Mouse (Mus musculus): ENCODE results near the gene Tcea3. TPM values are rescaled to one million over a fixed set of nuclear protein-coding genes. Genes with fewer than 3 reads are reported as not detected.

Tcea3 gene
- total RNA-seq, 2 experiments from 2014 or later, result 0.55 to 0.89 TPM

DNA sequence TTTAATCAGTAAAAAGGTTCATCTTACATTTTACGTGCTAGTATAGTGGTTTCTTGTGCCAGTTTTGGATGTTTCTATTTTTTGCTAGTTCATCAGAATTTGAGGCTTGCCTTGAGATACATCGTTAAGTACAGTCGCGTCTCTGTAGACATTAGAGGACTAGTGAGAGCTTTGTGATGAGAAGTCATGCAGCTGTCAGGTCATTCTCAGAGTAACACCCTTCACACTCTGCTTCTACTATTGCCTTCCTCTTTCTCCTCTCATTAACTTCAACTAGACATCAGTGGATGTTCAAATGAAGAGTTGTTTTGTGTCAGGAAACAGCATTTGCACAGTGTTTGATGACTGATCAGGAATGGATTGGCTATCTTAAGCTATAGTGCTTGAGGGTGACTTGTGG, 65.1 kb downstream of the Tcea3 start:
- no peak for DNase-seq (ENCODE audit: low spot score in 2 of 2)

DNA sequence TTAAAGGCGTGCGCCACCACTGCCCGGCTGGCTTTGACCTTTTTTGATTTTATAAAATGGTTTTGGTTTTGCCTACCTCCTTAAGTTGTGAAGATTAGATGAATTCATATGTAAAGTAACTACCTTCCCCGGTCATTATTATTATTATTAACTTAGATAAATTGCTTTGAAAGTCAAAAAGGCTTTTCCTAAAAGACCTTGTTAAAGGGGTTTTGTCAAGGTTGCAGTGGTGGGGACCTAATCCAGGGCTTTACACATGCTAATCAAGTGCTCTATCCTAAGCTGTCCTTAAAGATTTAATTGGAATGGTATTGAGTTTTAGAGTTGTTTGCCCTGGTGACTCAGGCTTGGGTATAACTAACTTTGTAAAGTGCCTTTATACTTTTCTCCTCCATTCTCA, 70.1 kb downstream of the Tcea3 start:
- no peak for DNase-seq (ENCODE audit: low spot score in 2 of 2)

DNA sequence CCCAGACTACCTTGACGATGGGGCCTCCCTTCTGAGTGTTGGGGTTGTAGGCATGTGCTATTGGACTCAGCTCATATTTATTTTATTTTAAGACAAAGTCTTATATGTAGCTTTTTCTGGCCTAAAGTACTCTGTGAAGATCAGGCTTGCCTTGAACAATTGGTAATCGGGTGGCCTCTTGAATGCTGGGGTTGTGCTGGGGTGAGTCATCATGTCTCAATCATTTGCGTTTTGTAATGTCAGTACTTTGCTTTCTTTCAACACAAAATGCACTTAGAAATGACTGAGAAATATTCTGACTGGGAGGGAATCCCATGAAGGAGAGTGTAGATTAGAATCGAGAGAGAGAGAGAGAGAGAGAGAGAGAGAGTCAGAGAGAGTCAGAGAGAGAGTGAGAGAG, 72.5 kb downstream of the Tcea3 start:
- no peak for DNase-seq (ENCODE audit: low spot score in 2 of 2)

DNA sequence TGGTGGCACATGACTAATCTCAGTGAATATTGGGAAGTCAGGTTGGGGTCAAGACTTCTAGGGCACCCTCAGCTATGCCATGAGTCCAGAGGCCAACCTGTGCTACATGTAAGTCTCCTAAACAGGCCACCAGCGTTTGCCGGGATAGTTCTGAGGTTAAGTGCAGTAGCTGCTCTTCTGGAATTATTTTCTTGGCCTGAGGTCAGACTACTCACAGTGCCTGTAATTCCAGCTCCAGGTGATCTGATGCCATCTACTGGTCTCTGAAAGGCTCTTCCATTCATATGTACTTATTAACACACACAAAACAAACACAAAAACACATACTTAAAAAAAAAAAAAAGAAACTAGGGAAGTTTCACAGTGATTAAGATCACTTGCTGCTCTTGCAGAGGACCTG, 76.7 kb downstream of the Tcea3 start:
- no peak for DNase-seq (ENCODE audit: low spot score in 2 of 2)

Other genes starting within 250 kb of the Tcea3 start
- gene Eloa, start 226.0 kb upstream of the Tcea3 start, total RNA-seq (2021), result 10 to 100 TPM; 32.5 to 33.6 TPM
- 100 to 1,000 TPM; 322 to 405 TPM for gene Rpl11, start 194.3 kb upstream of the Tcea3 start, total RNA-seq (2021)
- 100 to 1,000 TPM in 1 of 2 experiments, 10 to 100 TPM in 1; 80.3 to 101 TPM for gene Id3, start 104.2 kb upstream of the Tcea3 start, total RNA-seq (2021)
- gene E2f2, start 75.3 kb upstream of the Tcea3 start, total RNA-seq (2021), result 1 to 10 TPM; 1.1 to 2.3 TPM
- 1 to 10 TPM; 5.1 to 5.6 TPM for gene Asap3, start 41.4 kb upstream of the Tcea3 start, total RNA-seq (2021)
- gene Zfp46, start 37.0 kb downstream of the Tcea3 start, total RNA-seq (2021), result 10 to 100 TPM; 88.7 to 93.8 TPM
- 100 to 1,000 TPM; 115 TPM for gene Hnrnpr, start 63.2 kb downstream of the Tcea3 start, total RNA-seq (2021)
- gene Htr1d, start 175.8 kb downstream of the Tcea3 start, total RNA-seq (2021), result 1 to 10 TPM in 1 of 2 experiments, under 1 TPM in 1; 0.98 to 1.3 TPM
- gene 6030445D17Rik, start 214.5 kb downstream of the Tcea3 start, total RNA-seq (2021), result under 1 TPM; 0.62 TPM
- 10 to 100 TPM; 47.3 to 50.2 TPM for gene Luzp1, start 222.0 kb downstream of the Tcea3 start, total RNA-seq (2021)